Mouse (Mus musculus) olfactory bulb, adult 2 months (tissue): Measurements from ENCODE around the gene Tor1b. TPM values are rescaled to one million over a fixed set of nuclear protein-coding genes. Genes with fewer than 3 reads are reported as not detected.
"Not testable (repeated sequence)": the region's sequence is repeated elsewhere in the genome, so short reads cannot be mapped to it uniquely, and the experiment has no call there.

ENCODE experiments used
- H3K27ac ChIP-seq: fragments of 200-500 bp; 2 replicates; pipeline ENCODE4 v1.5.1; 2012; ENCODE audit warnings: low read depth, low read length; ENCODE audit not compliant: insufficient read depth
- H3K4me1 ChIP-seq: fragments of 200-500 bp; 2 replicates; pipeline ENCODE4 v1.6.1; 2012; ENCODE audit warnings: low read length; ENCODE audit not compliant: control insufficient read depth, insufficient read depth
- H3K4me3 ChIP-seq: fragments of 200-500 bp; 2 replicates; pipeline ENCODE4 v1.5.1; 2012; ENCODE audit warnings: mild to moderate bottlenecking, low read depth, low read length, moderate library complexity; ENCODE audit not compliant: insufficient read depth
- CTCF ChIP-seq: fragments of 200-500 bp; IDR thresholded peaks from 2 replicates; pipeline ENCODE4 v1.5.1; 2012; ENCODE audit warnings: low read depth, mild to moderate bottlenecking, low read length, moderate library complexity; ENCODE audit not compliant: insufficient read depth
- POLR2A ChIP-seq: fragments of 200-500 bp; IDR thresholded peaks from 2 replicates; pipeline ENCODE4 v1.6.1; 2012; ENCODE audit warnings: mild to moderate bottlenecking, low read depth, low read length, moderate library complexity; ENCODE audit not compliant: insufficient read depth
- WGBS: fragments of 180-500 bp; shearing (Covaris S2); methylation state at CpG from one replicate; pipeline ENCODE4 v1.1.7; 2018; 5-methylcytosine and 5-hydroxymethylcytosine counted together
- polyA plus RNA-seq: library from polyadenylated mRNA; stranded (reverse); fragments of >200 nt; gene quantifications from 2 replicates; pipeline ENCODE4 v1.2.4, GENCODE M21; 2012; ENCODE audit warnings: low replicate concordance; ENCODE audit not compliant: missing spikeins, insufficient read depth, insufficient read length

The Tor1b gene
- not detected in 2 replicates for polyA plus RNA-seq

DNA sequence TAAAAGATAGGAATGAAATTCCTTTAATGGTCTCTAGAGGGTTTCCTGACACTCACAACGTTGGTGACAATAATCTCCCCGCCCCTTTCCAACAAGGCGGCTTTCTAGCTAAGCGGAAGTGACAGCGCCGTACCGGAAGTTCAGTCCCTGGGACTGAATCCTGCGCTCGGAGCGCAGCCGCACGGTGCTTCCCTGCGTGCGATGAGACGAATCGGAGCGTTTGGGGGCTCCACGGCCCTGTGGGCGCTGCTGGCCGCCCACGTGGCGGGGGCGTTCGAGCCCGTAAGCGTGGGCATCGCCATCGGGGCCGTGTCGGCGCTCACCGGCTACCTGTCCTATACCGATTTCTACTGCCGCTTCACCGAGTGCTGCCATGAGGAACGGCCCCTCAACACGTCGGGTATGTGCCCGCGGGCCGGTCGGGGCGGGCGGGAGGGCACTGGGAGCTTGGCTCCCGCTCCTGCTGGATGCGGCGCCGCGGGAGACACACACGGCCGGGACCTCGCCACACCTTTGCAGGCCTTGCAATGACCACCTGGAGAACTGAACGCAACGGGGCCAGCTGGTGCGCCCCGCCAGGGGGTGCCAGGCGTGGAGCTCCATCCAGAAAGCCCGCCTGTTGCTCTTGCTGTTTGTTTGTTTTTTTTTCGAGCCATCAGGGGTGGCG lies at the start of gene Tor1b:
TSS of gene Tor1b (plus strand) at position 136 of the 667 bp plus-strand sequence.
- peak within 1 kb of the TSS; percentile 72 for H3K27ac ChIP-seq
- H3K4me3 ChIP-seq: peak within 1 kb of the TSS; percentile 80
- no peak for TF ChIP-seq CTCF
- TF ChIP-seq POLR2A: peak; percentile 99
- WGBS: under 1% methylated on average over 59 of the region's 60 CpGs
- peaks cover 25% of the 10 kb centered on the region for H3K4me1 ChIP-seq

DNA sequence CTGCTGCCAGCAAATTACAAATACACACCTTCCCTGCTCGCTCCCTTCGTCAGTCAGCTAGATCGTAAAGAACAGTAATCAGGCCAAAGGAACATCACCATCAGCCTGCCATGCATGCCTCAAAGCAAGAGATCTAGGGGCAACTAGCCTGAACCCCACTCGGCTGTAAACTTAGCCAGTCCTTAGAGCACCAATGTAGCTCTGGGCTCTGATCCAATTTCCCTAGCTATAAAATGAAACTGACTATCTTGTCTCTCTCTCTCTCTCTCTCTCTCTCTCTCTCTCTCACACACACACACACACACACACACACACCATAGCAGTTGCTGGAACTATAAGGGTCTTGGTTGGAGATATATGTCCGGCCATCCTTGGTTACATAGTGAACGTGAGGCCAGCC lies 48.5 kb upstream of the Tor1b start:
- TF ChIP-seq POLR2A: no peak
- TF ChIP-seq CTCF: no peak
- H3K4me1 ChIP-seq: peaks cover 8% of the 10 kb centered on the region; the same call in 1 of the 2 replicates
- H3K27ac ChIP-seq: no peak overlapping the region
- H3K4me3 ChIP-seq: no peak overlapping the region
- WGBS: 87% methylated on average over 6 of the region's 6 CpGs

DNA sequence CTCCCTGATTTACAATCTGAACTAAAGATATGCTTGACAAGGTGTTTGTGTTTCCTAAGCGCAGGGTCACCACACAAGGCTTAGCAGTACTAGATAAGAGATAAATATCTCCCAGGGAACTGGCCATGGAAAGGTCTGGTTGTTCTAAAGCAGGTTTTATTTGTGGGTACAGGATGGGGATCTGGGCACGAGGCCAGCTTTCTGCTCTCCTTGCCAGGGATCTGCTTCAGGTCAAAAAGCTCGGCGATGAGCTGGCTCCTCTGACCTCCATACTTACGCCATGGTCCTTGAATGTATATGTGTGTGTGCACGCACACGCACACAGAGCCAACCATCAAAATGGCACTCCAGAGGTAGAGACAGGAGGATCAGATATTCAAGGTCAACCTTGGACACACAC lies 47.8 kb upstream of the Tor1b start:
- Histone ChIP-seq H3K4me1 (peaks cover 8% of the 10 kb centered on the region; the same call in 1 of the 2 replicates), H3K4me3 (no peak overlapping the region), H3K27ac (no peak overlapping the region)
- 76% methylated on average over 7 of the region's 7 CpGs for WGBS
- TF ChIP-seq POLR2A (no peak), CTCF (no peak)

DNA sequence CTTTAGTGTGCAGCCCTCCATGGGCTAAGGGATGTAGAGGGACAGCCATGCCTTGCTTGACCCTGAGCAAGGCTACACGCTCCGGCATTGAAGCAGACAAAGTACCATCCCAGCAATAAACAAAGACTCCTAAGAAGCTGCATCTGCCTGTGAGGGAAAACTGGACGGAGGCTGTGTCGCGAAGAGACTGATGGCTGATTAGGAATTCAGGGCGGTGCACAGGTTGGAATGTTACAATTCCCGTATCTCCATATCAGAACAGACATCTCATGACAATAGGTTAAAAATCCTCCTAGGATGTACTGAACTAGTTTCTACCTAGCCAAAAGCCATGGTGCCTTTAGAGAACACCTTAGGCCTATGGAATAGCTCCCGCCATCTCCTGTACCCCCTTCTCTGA lies 46.9 kb upstream of the Tor1b start:
- TF ChIP-seq CTCF (no peak), POLR2A (no peak)
- H3K4me3 ChIP-seq: no peak overlapping the region
- no peak overlapping the region for H3K27ac ChIP-seq
- 90% methylated on average over 8 of the region's 8 CpGs for WGBS
- H3K4me1 ChIP-seq: peaks cover 8% of the 10 kb centered on the region; the same call in 1 of the 2 replicates

DNA sequence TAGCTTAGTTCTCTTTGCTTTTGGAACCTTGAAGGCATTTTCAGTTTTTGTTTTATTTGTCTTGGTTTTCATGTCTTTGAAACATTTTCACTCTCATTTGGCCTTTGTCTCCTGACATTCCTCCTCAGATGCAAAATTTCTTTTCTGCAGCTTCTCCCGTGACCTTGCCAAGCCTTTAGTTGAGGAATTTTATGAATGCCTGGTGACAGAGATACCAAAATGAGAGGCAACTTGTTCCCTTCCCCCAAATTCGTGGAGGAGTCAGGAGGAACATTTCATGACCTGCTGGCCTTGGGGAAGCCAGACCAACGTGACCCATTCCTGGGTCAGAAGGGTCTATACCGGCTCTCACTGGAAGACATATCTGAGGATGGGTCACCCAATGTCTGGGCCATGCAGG lies 46.1 kb upstream of the Tor1b start:
- no peak overlapping the region for H3K4me3 ChIP-seq
- no peak for TF ChIP-seq CTCF
- TF ChIP-seq POLR2A: no peak
- H3K27ac ChIP-seq: no peak overlapping the region
- H3K4me1 ChIP-seq: peaks cover 8% of the 10 kb centered on the region; the same call in 1 of the 2 replicates
- 85% methylated on average over 4 of the region's 4 CpGs for WGBS

DNA sequence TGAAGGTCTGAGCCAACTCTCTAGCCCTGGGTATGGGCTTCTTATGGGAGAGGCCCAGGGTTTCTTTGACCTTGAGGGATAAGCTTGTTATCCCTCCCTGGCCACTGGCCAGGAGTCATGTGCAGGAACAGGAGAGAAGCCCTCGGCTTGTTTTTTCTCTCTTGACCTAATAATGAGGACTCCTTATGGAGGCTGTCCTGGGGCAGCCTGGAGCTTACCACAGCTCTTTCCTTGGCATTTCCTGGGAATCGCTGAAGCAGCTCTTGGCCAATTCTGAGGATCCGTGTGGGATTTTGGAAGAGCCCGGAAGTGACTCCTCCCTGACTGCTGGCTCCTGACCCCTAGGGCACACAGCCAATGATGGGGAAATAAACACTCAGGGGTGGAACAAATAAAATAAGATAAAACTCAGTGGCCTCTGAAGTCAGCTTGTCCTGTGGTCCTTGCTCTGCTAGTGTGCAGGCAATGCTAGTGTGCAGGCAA lies 40.4 kb upstream of the Tor1b start:
- no peak overlapping the region for H3K4me3 ChIP-seq
- H3K27ac ChIP-seq: no peak overlapping the region
- H3K4me1 ChIP-seq: peaks cover 4% of the 10 kb centered on the region
- WGBS: 63% methylated on average over 4 of the region's 4 CpGs
- TF ChIP-seq POLR2A: no peak
- TF ChIP-seq CTCF: no peak

DNA sequence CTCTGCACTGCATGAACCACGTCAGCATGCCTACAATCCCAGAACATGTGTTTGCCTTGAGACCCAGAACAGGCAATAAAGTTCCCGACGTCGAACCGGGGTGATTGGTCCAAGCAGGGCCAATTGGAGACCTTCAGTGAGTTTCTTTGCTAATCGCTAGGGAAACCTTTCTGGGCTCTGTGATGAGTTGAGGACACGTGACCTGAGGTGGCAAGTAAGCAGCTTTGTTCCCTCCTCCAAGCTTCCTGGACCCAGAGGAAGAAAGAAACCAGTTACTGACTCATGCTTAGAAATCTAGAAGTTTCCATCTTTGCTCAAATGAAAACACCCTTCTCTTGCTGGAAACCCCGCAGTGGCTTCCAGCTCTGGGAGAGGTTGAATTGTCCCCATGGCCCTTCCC lies 39.7 kb upstream of the Tor1b start:
- H3K4me3 ChIP-seq: no peak overlapping the region
- 89% methylated on average over 8 of the region's 8 CpGs for WGBS
- H3K4me1 ChIP-seq: peaks cover 4% of the 10 kb centered on the region
- no peak overlapping the region for H3K27ac ChIP-seq
- no peak for TF ChIP-seq CTCF
- TF ChIP-seq POLR2A: no peak

DNA sequence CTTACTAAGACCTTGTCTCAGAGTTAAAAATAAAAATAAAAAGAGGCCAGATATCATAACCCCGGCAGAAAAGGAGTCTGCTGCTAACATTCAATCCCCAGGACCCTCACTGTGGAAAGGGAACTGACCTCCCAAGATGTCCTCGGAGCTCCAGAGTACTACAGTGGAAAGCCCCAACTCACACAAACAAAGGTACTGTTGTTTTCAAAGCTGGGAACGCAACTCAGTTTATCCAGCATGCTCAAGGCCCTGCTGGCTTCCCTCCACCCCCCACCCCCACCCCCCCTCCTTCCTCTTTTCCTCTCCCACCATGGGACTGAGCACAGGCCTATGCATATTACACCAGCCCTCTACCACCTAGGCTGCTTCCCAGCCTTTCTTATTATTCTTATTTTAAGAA lies 37.9 kb upstream of the Tor1b start:
- WGBS: 47% methylated on average over 3 of the region's 3 CpGs

DNA sequence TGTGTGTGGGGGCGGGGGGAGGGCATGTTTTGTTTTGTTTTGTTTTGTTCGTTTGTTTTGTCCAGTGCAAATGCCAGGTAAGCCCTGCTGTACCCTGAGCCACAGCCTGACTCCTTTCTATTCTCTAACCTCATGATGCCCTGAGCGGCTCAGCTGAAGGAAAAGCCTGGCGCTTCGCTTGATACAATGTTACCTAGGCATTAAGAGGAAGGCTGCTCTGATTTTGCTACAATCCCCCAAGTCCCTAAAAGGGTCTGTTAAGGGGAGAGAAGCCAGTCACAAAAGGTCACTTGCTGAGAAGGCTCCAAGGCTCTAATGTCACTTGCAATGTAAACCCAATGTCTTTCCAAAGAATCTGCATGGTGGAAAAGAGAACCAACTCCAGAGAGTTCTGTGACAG lies 37.4 kb upstream of the Tor1b start:
- 75% methylated on average over 5 of the region's 5 CpGs for WGBS
- peaks cover 9% of the 10 kb centered on the region for H3K4me1 ChIP-seq
- no peak overlapping the region for H3K27ac ChIP-seq
- TF ChIP-seq POLR2A: no peak
- TF ChIP-seq CTCF: no peak
- H3K4me3 ChIP-seq: no peak overlapping the region

More for the DNA sequence above, 37.9 kb upstream of the Tor1b start:
- Histone ChIP-seq H3K4me1 (peaks cover 9% of the 10 kb centered on the region), H3K4me3 (no peak overlapping the region), H3K27ac (no peak overlapping the region)
- TF ChIP-seq CTCF: no peak
- TF ChIP-seq POLR2A: no peak

DNA sequence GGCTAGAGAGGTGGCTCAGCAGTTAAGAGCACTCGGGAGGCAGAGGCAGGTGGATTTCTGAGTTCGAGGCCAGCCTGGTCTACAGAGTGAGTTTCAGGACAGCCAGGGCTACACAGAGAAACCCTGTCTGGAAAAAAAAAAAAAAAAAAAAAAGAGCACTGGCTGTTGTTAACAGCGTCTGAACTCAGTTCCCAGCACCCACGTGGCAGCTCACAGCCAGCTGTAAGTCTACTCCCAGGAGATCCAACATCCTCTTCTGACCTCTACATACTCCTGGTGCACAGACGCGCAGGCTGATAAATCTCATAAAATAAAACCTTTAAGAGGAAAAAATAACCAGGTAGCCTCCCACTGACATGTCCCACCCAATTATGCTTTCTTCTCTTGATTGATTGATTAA lies 36.8 kb upstream of the Tor1b start:
- H3K4me3 ChIP-seq, H3K4me1 ChIP-seq, H3K27ac ChIP-seq: not testable (repeated sequence)
- WGBS: 69% methylated on average over 6 of the region's 6 CpGs
